14 mouse cellular contexts compared by ENCODE assay signal in genomic region chr7:110823593-110823992, GRCm38 (mm10). TPM values are rescaled to one million over a fixed set of nuclear protein-coding genes. Genes with fewer than 3 reads are reported as not detected.
DNase-seq lines count a peak whose midpoint lies in the region; ATAC-seq and TF ChIP-seq lines count a peak whose summit lies in the region.
"Had no signal": no experiment of that assay in that cellular context is flagged by ENCODE, and none has a peak within 500 bp of the region (broad histone marks: within the 10 kb centered on the region; RNA-seq: fewer than 3 reads in every experiment).

No protein-coding gene starts in this region.

- H3K9me3 ChIP-seq in hindbrain, postnatal 0 days (ENCODE audit: low read length), result no peaks in the 10 kb centered on the region
- no peaks in the 10 kb centered on the region for H3K9me3 ChIP-seq in hindbrain, embryonic 11.5 days (ENCODE audit: control insufficient read depth, low read length)
- H3K9me3 ChIP-seq: heart, embryonic 12.5 days; limb, embryonic 10.5 days had no signal

- peaks cover 16% of the 10 kb centered on the region for H3K36me3 ChIP-seq in hindbrain, postnatal 0 days (ENCODE audit: insufficient read depth, low read length)
- no peaks in the 10 kb centered on the region for H3K36me3 ChIP-seq in hindbrain, embryonic 11.5 days (ENCODE audit: control insufficient read depth, insufficient read depth, low read length)

- intact Hi-C loops in gastrocnemius, postnatal 36 days (cut with DNase I), result no loop called here

- no peak overlapping the region for H3K27ac ChIP-seq in hindbrain, postnatal 0 days
- H3K27ac ChIP-seq in hindbrain, embryonic 11.5 days (ENCODE audit: low read depth, low read length), result no peak overlapping the region
- H3K27ac ChIP-seq: kidney, postnatal 0 days; limb, embryonic 10.5 days had no signal

- TF ChIP-seq CTCF in hindbrain, postnatal 0 days (IDR thresholded peaks at IDR 0.05; ENCODE audit: low read depth), result no peak

- WGBS in hindbrain, postnatal 0 days, result 60% methylated on average over 4 of the region's 4 CpGs
- 84% methylated on average over 4 of the region's 4 CpGs for WGBS in hindbrain, embryonic 11.5 days

- no peak for ATAC-seq in hindbrain, postnatal 0 days
- ATAC-seq in hindbrain, embryonic 11.5 days (ENCODE audit: low FRiP score), result no peak
- ATAC-seq in hematopoietic stem cell, adult 5-6 weeks (replicated peaks in 1 of 2; ENCODE audit: insufficient read depth in 1 of 2, low FRiP score in 2 of 2, low TSS enrichment in 1 of 2, low read depth in 1 of 2, poor library complexity in 2 of 2, severe bottlenecking in 2 of 2), result peak; percentile 58 to 77

- DNase-seq in hindbrain, postnatal 0 days (ENCODE audit: low spot score), result peak; percentile 28
- DNase-seq in hindbrain, embryonic 11.5 days (ENCODE audit: low spot score), result no peak
- peak; percentile 63 for DNase-seq in 3T3-L1 (ENCODE audit: low read depth, low spot score)
- peak; percentile 50 for DNase-seq in NIH3T3 (ENCODE audit: low read depth)
- no peak for DNase-seq in gastrocnemius, postnatal 36 days
- no peak for DNase-seq in adrenal gland, postnatal 10 days
- DNase-seq in testis, postnatal 14 days (ENCODE audit: low spot score), result no peak
- DNase-seq: adrenal gland, postnatal 25 days; cerebellum, adult 11 months had no signal

- H3K4me3 ChIP-seq in hindbrain, postnatal 0 days (ENCODE audit: low read length), result no peak overlapping the region
- H3K4me3 ChIP-seq in hindbrain, embryonic 11.5 days (ENCODE audit: low read depth, low read length), result no peak overlapping the region
- H3K4me3 ChIP-seq: erythroblast, embryonic 14.5 days; heart, embryonic 12.5 days; limb, embryonic 10.5 days had no signal

- H3K27me3 ChIP-seq in hindbrain, postnatal 0 days (ENCODE audit: insufficient read depth, low read length), result no peaks in the 10 kb centered on the region
- no peaks in the 10 kb centered on the region for H3K27me3 ChIP-seq in hindbrain, embryonic 11.5 days (ENCODE audit: control insufficient read depth, insufficient read depth, low read length)
- H3K27me3 ChIP-seq: heart, embryonic 12.5 days had no signal

- H3K4me2 ChIP-seq in hindbrain, postnatal 0 days (ENCODE audit: low read depth, low read length), result no peak overlapping the region
- no peak overlapping the region for H3K4me2 ChIP-seq in hindbrain, embryonic 11.5 days (replicated peaks; ENCODE audit: low read depth, low read length)
- H3K4me2 ChIP-seq: heart, embryonic 12.5 days had no signal

- no peaks in the 10 kb centered on the region for H3K4me1 ChIP-seq in hindbrain, postnatal 0 days (ENCODE audit: insufficient read depth, low read length)
- H3K4me1 ChIP-seq in hindbrain, embryonic 11.5 days (replicated peaks; ENCODE audit: control insufficient read depth, insufficient read depth, low read length), result no peaks in the 10 kb centered on the region
- H3K4me1 ChIP-seq: limb, embryonic 10.5 days had no signal

- no peak overlapping the region for H3K9ac ChIP-seq in hindbrain, postnatal 0 days (replicated peaks; ENCODE audit: low read length)
- H3K9ac ChIP-seq in hindbrain, embryonic 11.5 days (ENCODE audit: low read depth, low read length), result no peak overlapping the region
- H3K9ac ChIP-seq: heart, embryonic 12.5 days had no signal

RNA-seq across cellular contexts. Expression of gene Rnf141, which starts 20.7 kb away (rescaled TPM):
- 80.4 and 98.8 TPM in 2 replicates for total RNA-seq in hindbrain, postnatal 0 days (2014; rRNA removed)
- polyA plus RNA-seq in hindbrain, postnatal 0 days (2015; fragmentation: Nextera tagmentation; extraction: Ambion mirVana), result 35.3 and 36.7 TPM in 2 replicates
- 28.2 and 29.0 TPM in 2 replicates for polyA plus RNA-seq in hindbrain, embryonic 11.5 days (2014; fragmentation: Nextera tagmentation; extraction: Ambion mirVana)
- 66.5 and 76.7 TPM in 2 replicates for total RNA-seq in hematopoietic stem cell, adult 5-6 weeks (2017)
- total RNA-seq in gastrocnemius, postnatal 36 days (2021), result 10 to 100 TPM; 17.6 to 20.4 TPM
- total RNA-seq in adrenal gland, postnatal 10 days (2021), result 10 to 100 TPM; 43.2 to 45.4 TPM

RNA-seq across cellular contexts. Expression of gene Lyve1, which starts 39.4 kb away (rescaled TPM):
- total RNA-seq in hindbrain, postnatal 0 days (2014; rRNA removed), result 9.5 and 9.7 TPM in 2 replicates
- 5.2 and 6.3 TPM in 2 replicates for polyA plus RNA-seq in hindbrain, postnatal 0 days (2015; fragmentation: Nextera tagmentation; extraction: Ambion mirVana)
- 2.4 and 2.5 TPM in 2 replicates for polyA plus RNA-seq in hindbrain, embryonic 11.5 days (2014; fragmentation: Nextera tagmentation; extraction: Ambion mirVana)
- total RNA-seq in hematopoietic stem cell, adult 5-6 weeks (2017), result 0.31 TPM in 1 of 2 replicates, not detected in the other
- 1 to 10 TPM; 4.5 to 8.0 TPM for total RNA-seq in gastrocnemius, postnatal 36 days (2021)
- 10 to 100 TPM; 15.1 to 20.6 TPM for total RNA-seq in adrenal gland, postnatal 10 days (2021)

RNA-seq across cellular contexts. Expression of gene Ampd3, which starts 55.6 kb away (rescaled TPM):
- 15.1 and 24.8 TPM in 2 replicates for total RNA-seq in hindbrain, postnatal 0 days (2014; rRNA removed)
- 12.4 and 14.3 TPM in 2 replicates for polyA plus RNA-seq in hindbrain, postnatal 0 days (2015; fragmentation: Nextera tagmentation; extraction: Ambion mirVana)
- 1.3 and 1.4 TPM in 2 replicates for polyA plus RNA-seq in hindbrain, embryonic 11.5 days (2014; fragmentation: Nextera tagmentation; extraction: Ambion mirVana)
- 4.4 and 9.3 TPM in 2 replicates for total RNA-seq in hematopoietic stem cell, adult 5-6 weeks (2017)
- total RNA-seq in gastrocnemius, postnatal 36 days (2021), result 1 to 10 TPM; 6.0 to 9.8 TPM
- 10 to 100 TPM; 16.7 to 22.7 TPM for total RNA-seq in adrenal gland, postnatal 10 days (2021)

Comparison
In these comparisons a context has a peak if more than half of its experiments do, and no peak if none do; other contexts are left out.
1. DNase-seq: peak in hindbrain, postnatal 0 days (single experiment), 3T3-L1 (single experiment) and NIH3T3 (single experiment); none in hindbrain, embryonic 11.5 days (single experiment), gastrocnemius, postnatal 36 days (0 of 2), adrenal gland, postnatal 10 days (single experiment) and testis, postnatal 14 days (single experiment).
2. ATAC-seq: peak in hematopoietic stem cell, adult 5-6 weeks (2 of 2); none in hindbrain, postnatal 0 days (single experiment) and hindbrain, embryonic 11.5 days (single experiment).